Mouse (Mus musculus) stomach, postnatal 0 days (tissue): ENCODE results near the gene Tigd3.

Experiments
- CTCF ChIP-seq: IDR thresholded peaks from 2 replicates; pipeline ENCODE4 v1.5.1; 2016; ENCODE audit warnings: antibody characterized with exemption, low read depth, mild to moderate bottlenecking, moderate library complexity
- EP300 ChIP-seq: optimal IDR thresholded peaks from 2 replicates; pipeline ENCODE3; 2016; ENCODE audit warnings: antibody characterized with exemption

DNA sequence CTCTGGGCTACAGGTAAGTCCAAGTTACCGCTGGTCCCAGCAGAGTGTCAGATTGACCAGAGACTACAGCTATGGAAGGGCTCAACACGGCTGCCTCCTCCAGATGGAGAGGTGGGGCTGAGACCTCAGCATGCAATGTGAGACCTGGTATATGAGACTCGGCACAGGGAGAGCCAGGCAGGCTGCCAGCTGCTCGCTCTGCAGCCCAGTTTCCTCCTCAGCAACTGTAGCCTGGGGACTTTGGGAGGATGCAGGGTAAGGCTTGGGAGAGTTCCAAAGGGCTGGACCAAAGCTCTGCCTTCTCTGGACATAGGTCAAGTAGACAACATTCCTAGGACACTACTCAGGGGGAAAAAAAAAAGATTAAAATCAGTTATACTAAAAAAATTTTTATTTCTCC lies 46.2 kb upstream of the Tigd3 start:
- TF ChIP-seq EP300, result no peak
- no peak for TF ChIP-seq CTCF
